Mouse (Mus musculus): ENCODE measurements around the gene Gm10447. TPM values are rescaled to one million over a fixed set of nuclear protein-coding genes. Genes with fewer than 3 reads are reported as not detected.
A peak's percentile ranks its signal among the peaks of the same experiment; 100 is the strongest.

The Gm10447 gene
- polyA plus RNA-seq, 1 experiment from 2014 or later = 0.38 TPM

GRCm38 (mm10) chr11:53489421-53489820 lies 32.5 kb upstream of the Gm10447 start:
- no peak for ATAC-seq (ENCODE audit: insufficient number of reproducible peaks, insufficient read depth, low FRiP score, low TSS enrichment, low read depth)
- no peak overlapping the region for H3K9ac ChIP-seq (replicated peaks)
- no peaks in the 10 kb centered on the region for H3K36me3 ChIP-seq
- no peak overlapping the region for H3K4me3 ChIP-seq (replicated peaks)
- 0 out of 2 replicates have a peak, but pooled peaks cover 4% of the 10 kb centered on the region for H3K9me3 ChIP-seq
- H3K27me3 ChIP-seq = peaks cover 24% of the 10 kb centered on the region
- WGBS = 83% methylated on average over 9 of the region's 9 CpGs
- H3K4me1 ChIP-seq (replicated peaks) = peaks cover 18% of the 10 kb centered on the region
- no peak overlapping the region for H3K4me2 ChIP-seq
- no peak overlapping the region for H3K27ac ChIP-seq

- Histone ChIP-seq H3K4me3 (replicated peaks) (no peak overlapping the region), H3K36me3 (no peaks in the 10 kb centered on the region), H3K9me3 (0 out of 2 replicates have a peak, but pooled peaks cover 4% of the 10 kb centered on the region), H3K9ac (replicated peaks) (no peak overlapping the region), H3K4me1 (replicated peaks) (peaks cover 18% of the 10 kb centered on the region), H3K4me2 (no peak overlapping the region), H3K27me3 (peaks cover 24% of the 10 kb centered on the region), H3K27ac (no peak overlapping the region)
- WGBS = 98% methylated on average over 5 of the region's 5 CpGs
- no peak for ATAC-seq (ENCODE audit: insufficient number of reproducible peaks, insufficient read depth, low FRiP score, low TSS enrichment, low read depth)
Observed at GRCm38 (mm10) chr11:53489007-53489406, 32.1 kb upstream of the Gm10447 start.

DNA sequence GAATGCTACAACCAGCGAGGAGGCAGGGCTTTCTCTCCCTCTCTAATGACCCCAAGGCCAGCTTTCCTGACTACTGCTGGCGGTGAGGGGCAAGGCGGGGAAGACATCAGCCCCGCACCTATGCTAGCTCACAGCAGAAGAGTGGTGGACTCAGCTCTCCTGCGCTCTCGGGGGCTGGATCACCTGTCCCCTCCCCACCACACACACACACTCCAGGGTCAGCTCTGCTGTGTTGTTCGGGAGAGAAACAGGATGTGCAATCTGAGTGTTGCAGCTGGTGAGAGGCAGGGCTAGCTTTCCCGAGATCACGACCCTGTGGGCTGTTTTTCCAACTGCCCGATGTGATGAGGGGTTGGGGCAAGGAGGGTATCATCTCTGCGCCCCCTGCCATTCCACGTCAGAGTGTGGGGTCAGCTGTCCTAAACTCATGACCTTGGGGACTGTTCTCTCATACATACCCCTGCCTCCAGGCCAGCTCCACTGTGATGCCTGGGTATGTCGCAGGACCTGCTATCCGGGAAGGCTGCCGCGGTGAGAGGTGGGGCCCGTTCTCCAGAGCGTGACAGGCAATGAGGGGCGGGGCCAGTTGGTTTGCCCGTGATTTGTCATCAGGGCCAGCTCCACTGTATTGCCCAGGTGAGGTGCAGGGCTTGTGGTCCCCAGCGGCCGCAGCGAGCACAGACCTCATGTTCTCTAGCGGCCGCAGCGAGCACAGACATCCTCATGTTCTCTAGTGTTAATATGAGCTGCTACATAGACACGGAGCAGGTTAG lies 30.1 kb upstream of the Gm10447 start:
- Histone ChIP-seq H3K27me3 (peaks cover 35% of the 10 kb centered on the region), H3K27ac (no peak overlapping the region), H3K36me3 (no peaks in the 10 kb centered on the region), H3K4me2 (peak overlapping the region; percentile 57), H3K4me3 (replicated peaks) (peak overlapping the region; percentile 30), H3K9ac (replicated peaks) (no peak overlapping the region), H3K9me3 (0 out of 2 replicates have a peak, but pooled peaks cover 4% of the 10 kb centered on the region), H3K4me1 (replicated peaks) (peaks cover 17% of the 10 kb centered on the region)
- ATAC-seq (ENCODE audit: insufficient number of reproducible peaks, insufficient read depth, low FRiP score, low TSS enrichment, low read depth) = peak; percentile 64
- WGBS = 6% methylated on average over 27 of the region's 27 CpGs

GRCm38 (mm10) chr11:53486351-53486750 lies 29.4 kb upstream of the Gm10447 start:
- H3K9ac ChIP-seq (replicated peaks) = no peak overlapping the region
- ATAC-seq (ENCODE audit: insufficient number of reproducible peaks, insufficient read depth, low FRiP score, low TSS enrichment, low read depth) = no peak
- no peak overlapping the region for H3K27ac ChIP-seq
- H3K27me3 ChIP-seq = peaks cover 42% of the 10 kb centered on the region
- H3K4me2 ChIP-seq = peak overlapping the region; percentile 57; the same call in 1 of the 2 replicates
- H3K36me3 ChIP-seq = no peaks in the 10 kb centered on the region
- 46% methylated on average over 3 of the region's 3 CpGs for WGBS
- H3K4me3 ChIP-seq (replicated peaks) = no peak overlapping the region
- H3K9me3 ChIP-seq = 0 out of 2 replicates have a peak, but pooled peaks cover 4% of the 10 kb centered on the region
- peaks cover 14% of the 10 kb centered on the region for H3K4me1 ChIP-seq (replicated peaks)

- no peak for ATAC-seq (ENCODE audit: insufficient number of reproducible peaks, insufficient read depth, low FRiP score, low TSS enrichment, low read depth)
- Histone ChIP-seq H3K36me3 (no peaks in the 10 kb centered on the region), H3K27ac (no peak overlapping the region), H3K4me1 (replicated peaks) (peaks cover 14% of the 10 kb centered on the region), H3K27me3 (peaks cover 48% of the 10 kb centered on the region), H3K9ac (replicated peaks) (no peak overlapping the region), H3K4me2 (no peak overlapping the region), H3K4me3 (replicated peaks) (no peak overlapping the region), H3K9me3 (0 out of 2 replicates have a peak, but pooled peaks cover 4% of the 10 kb centered on the region)
- WGBS = 45% methylated on average over 3 of the region's 3 CpGs
Observed at GRCm38 (mm10) chr11:53485719-53486118, 28.8 kb upstream of the Gm10447 start.

GRCm38 (mm10) chr11:53483159-53483891 lies 26.4 kb upstream of the Gm10447 start:
- no peak overlapping the region for H3K9ac ChIP-seq (replicated peaks)
- H3K27ac ChIP-seq = no peak overlapping the region
- H3K9me3 ChIP-seq = 0 out of 2 replicates have a peak, but pooled peaks cover 4% of the 10 kb centered on the region
- no peaks in the 10 kb centered on the region for H3K36me3 ChIP-seq
- H3K4me1 ChIP-seq (replicated peaks) = peaks cover 31% of the 10 kb centered on the region
- H3K4me2 ChIP-seq = no peak overlapping the region
- 77% methylated on average over 9 of the region's 9 CpGs for WGBS
- peaks cover 72% of the 10 kb centered on the region for H3K27me3 ChIP-seq
- ATAC-seq (ENCODE audit: insufficient number of reproducible peaks, insufficient read depth, low FRiP score, low TSS enrichment, low read depth) = no peak
- no peak overlapping the region for H3K4me3 ChIP-seq (replicated peaks)

- Histone ChIP-seq H3K27ac (no peak overlapping the region), H3K4me3 (replicated peaks) (no peak overlapping the region), H3K36me3 (no peaks in the 10 kb centered on the region), H3K27me3 (peaks cover 68% of the 10 kb centered on the region), H3K9me3 (0 out of 2 replicates have a peak, but pooled peaks cover 4% of the 10 kb centered on the region), H3K4me1 (replicated peaks) (peaks cover 18% of the 10 kb centered on the region), H3K4me2 (no peak overlapping the region), H3K9ac (replicated peaks) (no peak overlapping the region)
- no peak for ATAC-seq (ENCODE audit: insufficient number of reproducible peaks, insufficient read depth, low FRiP score, low TSS enrichment, low read depth)
- WGBS = 67% methylated on average over 4 of the region's 4 CpGs
Observed at GRCm38 (mm10) chr11:53481088-53481730, 24.3 kb upstream of the Gm10447 start.

- peak within 1 kb of the TSS; percentile 79 for H3K4me2 ChIP-seq
- no peak for ATAC-seq (ENCODE audit: insufficient number of reproducible peaks, insufficient read depth, low FRiP score, low TSS enrichment, low read depth)
- no peaks in the 10 kb centered on the region for H3K36me3 ChIP-seq
- H3K9ac ChIP-seq (replicated peaks) = peak within 1 kb of the TSS; percentile 45; the same call in 1 of the 2 replicates
- peaks cover 76% of the 10 kb centered on the region for H3K27me3 ChIP-seq
- H3K27ac ChIP-seq = no peak within 1 kb of the TSS
- H3K4me1 ChIP-seq (replicated peaks) = peaks cover 18% of the 10 kb centered on the region
- no peaks in the 10 kb centered on the region for H3K9me3 ChIP-seq
- 4% methylated on average over 40 of the region's 40 CpGs for WGBS
- peak within 1 kb of the TSS; percentile 49 for H3K4me3 ChIP-seq (replicated peaks)
Observed at GRCm38 (mm10) chr11:53479783-53480301, 22.9 kb upstream of the Gm10447 start, which contains the start of the genes Gm9945 and Sowaha. Gene Gm9945, plus strand, starts transcription at chr11:53480166. Gene Sowaha, minus strand, starts transcription at chr11:53480274.

GRCm38 (mm10) chr11:53479171-53479782 lies 22.4 kb upstream of the Gm10447 start:
- peak overlapping the region; percentile 49 for H3K4me3 ChIP-seq (replicated peaks)
- peaks cover 18% of the 10 kb centered on the region for H3K4me1 ChIP-seq (replicated peaks)
- H3K27ac ChIP-seq = no peak overlapping the region
- ATAC-seq (ENCODE audit: insufficient number of reproducible peaks, insufficient read depth, low FRiP score, low TSS enrichment, low read depth) = peak; percentile 57; the same call in 1 of the 2 replicates
- H3K36me3 ChIP-seq = no peaks in the 10 kb centered on the region
- H3K27me3 ChIP-seq = peaks cover 82% of the 10 kb centered on the region
- H3K4me2 ChIP-seq = peak overlapping the region; percentile 79
- H3K9me3 ChIP-seq = no peaks in the 10 kb centered on the region
- 1% methylated on average over 62 of the region's 62 CpGs for WGBS
- H3K9ac ChIP-seq (replicated peaks) = peak overlapping the region; percentile 45; the same call in 1 of the 2 replicates

DNA sequence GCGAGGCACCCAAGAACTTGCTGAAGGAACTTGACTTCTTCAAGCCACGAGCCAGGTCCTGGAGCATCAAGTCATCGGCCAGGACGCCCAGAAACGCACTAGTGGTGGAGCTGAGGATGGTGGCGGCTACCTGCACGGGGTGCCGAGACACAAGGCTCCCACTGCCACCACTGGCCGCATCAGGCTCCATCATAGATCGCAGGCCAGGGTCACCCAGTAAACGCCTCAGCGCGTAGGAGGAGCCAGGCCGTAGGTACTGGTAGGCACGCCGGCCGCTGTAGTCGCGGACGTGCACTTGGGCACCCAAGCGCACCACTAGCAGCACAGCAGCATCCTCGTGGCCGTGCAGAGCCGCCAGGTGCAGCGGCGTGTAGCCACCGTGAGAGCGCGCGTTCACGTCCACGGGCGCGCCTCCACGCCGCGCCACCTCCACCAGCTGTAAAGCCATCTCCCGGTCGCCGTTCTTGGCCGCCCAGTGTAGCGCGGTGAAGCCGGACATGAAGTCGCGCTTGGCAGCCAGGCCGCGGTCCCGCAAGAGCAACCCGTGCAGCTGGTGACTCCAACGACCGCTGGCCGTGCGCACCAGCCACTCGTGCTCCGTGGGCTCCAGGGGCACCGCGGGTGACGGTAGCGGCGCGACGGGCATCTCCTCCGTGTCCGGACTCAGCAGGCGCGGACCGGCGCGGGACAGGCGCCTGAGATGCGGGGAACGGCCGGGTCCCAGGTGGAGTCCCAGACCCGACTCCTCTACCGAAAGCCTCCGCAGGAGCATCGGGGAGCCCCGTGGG lies 21.7 kb upstream of the Gm10447 start:
- H3K27me3 ChIP-seq = peaks cover 85% of the 10 kb centered on the region
- peak overlapping the region; percentile 38; the same call in 1 of the 2 replicates for H3K9ac ChIP-seq (replicated peaks)
- peak; percentile 28; the same call in 1 of the 2 replicates for ATAC-seq (ENCODE audit: insufficient number of reproducible peaks, insufficient read depth, low FRiP score, low TSS enrichment, low read depth)
- H3K4me1 ChIP-seq (replicated peaks) = peaks cover 18% of the 10 kb centered on the region
- H3K4me3 ChIP-seq (replicated peaks) = peak overlapping the region; percentile 49
- no peak overlapping the region for H3K27ac ChIP-seq
- peak overlapping the region; percentile 79 for H3K4me2 ChIP-seq
- no peaks in the 10 kb centered on the region for H3K36me3 ChIP-seq
- H3K9me3 ChIP-seq = no peaks in the 10 kb centered on the region
- WGBS = 7% methylated on average over 79 of the region's 79 CpGs

All from limb, embryonic 12.5 days (tissue).